19 mouse cellular contexts compared by ENCODE assay signal in genomic region chr4:124978201-124978600, GRCm38 (mm10). TPM values are rescaled to one million over a fixed set of nuclear protein-coding genes. Genes with fewer than 3 reads are reported as not detected.
DNase-seq lines count a peak whose midpoint lies in the region; ATAC-seq and TF ChIP-seq lines count a peak whose summit lies in the region.
"Had no signal": no experiment of that assay in that cellular context is flagged by ENCODE, and none has a peak within 500 bp of the region (broad histone marks: within the 10 kb centered on the region; RNA-seq: fewer than 3 reads in every experiment).

No protein-coding gene starts in this region.

- peak; percentile 13 to 16 for DNase-seq in kidney, adult 8-10 months
- DNase-seq in lung, adult 18-20 months, result peak; percentile 64 to 79
- peak; percentile 39 to 56 for DNase-seq in lung, postnatal 4 days
- DNase-seq in gastrocnemius, postnatal 25 days, result no peak
- DNase-seq in thymus, adult 18-20 months, result no peak
- DNase-seq in heart, postnatal 36 days, result no peak
- DNase-seq: cerebellum, postnatal 10 days; embryo, embryonic 11 days; gastrocnemius, adult 2 months; heart, adult 18-20 months; layer of hippocampus, postnatal 36 days; liver; liver, postnatal 0 days; right cerebral cortex, adult 18-20 months had no signal

- H3K4me3 ChIP-seq in kidney, embryonic 14.5 days (ENCODE audit: low read length), result no peak overlapping the region
- H3K4me3 ChIP-seq in intestine, postnatal 0 days (ENCODE audit: low read depth, low read length), result no peak overlapping the region
- H3K4me3 ChIP-seq: gastrocnemius, adult 2 months had no signal

- H3K4me2 ChIP-seq in kidney, embryonic 14.5 days (replicated peaks; ENCODE audit: low read depth, low read length), result no peak overlapping the region
- H3K4me2 ChIP-seq in intestine, postnatal 0 days (replicated peaks; ENCODE audit: low read depth), result no peak overlapping the region

- no peak overlapping the region for H3K9ac ChIP-seq in kidney, embryonic 14.5 days (ENCODE audit: low read depth, low read length)
- H3K9ac ChIP-seq in intestine, postnatal 0 days (ENCODE audit: low read depth, low read length), result no peak overlapping the region
- H3K9ac ChIP-seq: liver, postnatal 0 days had no signal

- no peak for ATAC-seq in kidney, embryonic 14.5 days (ENCODE audit: low FRiP score, low TSS enrichment)
- peak; percentile 75 for ATAC-seq in intestine, postnatal 0 days
- ATAC-seq: activated CD4-positive, CD25-positive, alpha-beta regulatory T cell, adult 4 months; forebrain, embryonic 16.5 days; liver, postnatal 0 days; Patski had no signal

- peaks cover 8% of the 10 kb centered on the region; the same call in 1 of the 2 replicates for H3K27me3 ChIP-seq in kidney, embryonic 14.5 days (ENCODE audit: control insufficient read depth, insufficient read depth, low read length)
- peaks cover 4% of the 10 kb centered on the region for H3K27me3 ChIP-seq in intestine, postnatal 0 days (replicated peaks; ENCODE audit: control insufficient read depth, insufficient read depth, low read length)

- no peaks in the 10 kb centered on the region for H3K4me1 ChIP-seq in kidney, embryonic 14.5 days (ENCODE audit: control insufficient read depth, insufficient read depth, low read length)
- no peaks in the 10 kb centered on the region for H3K4me1 ChIP-seq in intestine, postnatal 0 days (replicated peaks; ENCODE audit: control insufficient read depth, insufficient read depth, low read length)

- no peaks in the 10 kb centered on the region for H3K9me3 ChIP-seq in kidney, embryonic 14.5 days (ENCODE audit: control insufficient read depth, low read length)
- H3K9me3 ChIP-seq in intestine, postnatal 0 days (ENCODE audit: control insufficient read depth), result no peaks in the 10 kb centered on the region

- intact Hi-C loops in heart, postnatal 36 days (cut with DNase I), result no loop called here

- whole genome bisulfite sequencing in kidney, embryonic 14.5 days, result 37% methylated on average over 5 of the region's 5 CpGs
- 12% methylated on average over 5 of the region's 5 CpGs for WGBS in intestine, postnatal 0 days

- TF ChIP-seq CTCF in intestine, postnatal 0 days (IDR thresholded peaks at IDR 0.05; ENCODE audit: low read depth), result no peak

- H3K36me3 ChIP-seq in kidney, embryonic 14.5 days (ENCODE audit: control insufficient read depth, insufficient read depth, low read length), result no peaks in the 10 kb centered on the region
- no peaks in the 10 kb centered on the region for H3K36me3 ChIP-seq in intestine, postnatal 0 days (ENCODE audit: control insufficient read depth, insufficient read depth)

- no peak overlapping the region for H3K27ac ChIP-seq in kidney, embryonic 14.5 days (ENCODE audit: low read depth, low read length)
- H3K27ac ChIP-seq in intestine, postnatal 0 days (ENCODE audit: low read depth, low read length), result no peak overlapping the region
- H3K27ac ChIP-seq: gastrocnemius, adult 2 months had no signal

RNA-seq across cellular contexts. Expression of gene Rspo1, which starts 8.0 kb away (rescaled TPM):
- polyA plus RNA-seq in kidney, embryonic 14.5 days (2014; fragmentation: Nextera tagmentation; extraction: Ambion mirVana), result 40.0 and 44.8 TPM in 2 replicates
- 5.5 and 5.7 TPM in 2 replicates for polyA plus RNA-seq in intestine, postnatal 0 days (2015; fragmentation: Nextera tagmentation; extraction: Ambion mirVana)
- total RNA-seq in gastrocnemius, postnatal 25 days (2021), result under 1 TPM; 0.41 to 0.72 TPM
- 1 to 10 TPM; 3.1 to 6.7 TPM for total RNA-seq in heart, postnatal 36 days (2021)
- polyA plus RNA-seq: activated CD4-positive, CD25-positive, alpha-beta regulatory T cell, adult 4 months; Patski had no signal

RNA-seq across cellular contexts. Expression of gene Gnl2, which starts 38.2 kb away (rescaled TPM):
- polyA plus RNA-seq in kidney, embryonic 14.5 days (2014; fragmentation: Nextera tagmentation; extraction: Ambion mirVana), result 56.9 and 95.5 TPM in 2 replicates
- 28.6 and 30.9 TPM in 2 replicates for polyA plus RNA-seq in intestine, postnatal 0 days (2015; fragmentation: Nextera tagmentation; extraction: Ambion mirVana)
- 10 to 100 TPM; 25.0 to 25.7 TPM for total RNA-seq in gastrocnemius, postnatal 25 days (2021)
- total RNA-seq in heart, postnatal 36 days (2021), result 10 to 100 TPM; 26.7 to 34.2 TPM

RNA-seq across cellular contexts. Expression of gene Cdca8, which starts 39.1 kb away (rescaled TPM):
- 151 and 152 TPM in 2 replicates for polyA plus RNA-seq in kidney, embryonic 14.5 days (2014; fragmentation: Nextera tagmentation; extraction: Ambion mirVana)
- polyA plus RNA-seq in intestine, postnatal 0 days (2015; fragmentation: Nextera tagmentation; extraction: Ambion mirVana), result 26.3 and 28.1 TPM in 2 replicates
- total RNA-seq in gastrocnemius, postnatal 25 days (2021), result under 1 TPM; 0.61 to 0.99 TPM
- 1 to 10 TPM; 1.5 TPM for total RNA-seq in heart, postnatal 36 days (2021)

RNA-seq across cellular contexts. Expression of gene 9930104L06Rik, which starts 41.4 kb away (rescaled TPM):
- 4.8 and 5.0 TPM in 2 replicates for polyA plus RNA-seq in kidney, embryonic 14.5 days (2014; fragmentation: Nextera tagmentation; extraction: Ambion mirVana)
- 4.3 and 4.7 TPM in 2 replicates for polyA plus RNA-seq in intestine, postnatal 0 days (2015; fragmentation: Nextera tagmentation; extraction: Ambion mirVana)
- 1 to 10 TPM; 6.7 to 6.8 TPM for total RNA-seq in gastrocnemius, postnatal 25 days (2021)
- 1 to 10 TPM; 6.6 to 9.1 TPM for total RNA-seq in heart, postnatal 36 days (2021)

Comparison
In these comparisons a context has a peak if more than half of its experiments do, and no peak if none do; other contexts are left out.
1. DNase-seq: peak in kidney, adult 8-10 months (2 of 2), lung, adult 18-20 months (2 of 2) and lung, postnatal 4 days (2 of 2); none in gastrocnemius, postnatal 25 days (single experiment), thymus, adult 18-20 months (0 of 2) and heart, postnatal 36 days (0 of 2).